Mouse (Mus musculus) kidney, embryonic 16.5 days (tissue): ENCODE results near the gene Ccdc158. TPM values are rescaled to one million over a fixed set of nuclear protein-coding genes. Genes with fewer than 3 reads are reported as not detected.

Source experiments
- ATAC-seq: fragments of 200-750 bp; cut with Nextera tagmentation; 2 replicates; pipeline ENCODE4 v1.8.0; 2017; ENCODE audit warnings: moderate TSS enrichment; ENCODE audit not compliant: low FRiP score, low TSS enrichment
- H3K27ac ChIP-seq: fragments of 300-500 bp; sonication (generic); 2 replicates; pipeline ENCODE4 v1.5.1; 2014; ENCODE audit warnings: low read length
- H3K27me3 ChIP-seq: fragments of 300-500 bp; sonication (generic); 2 replicates; pipeline ENCODE4 v1.6.1; 2014; ENCODE audit warnings: low read length, control low read depth, mixed read lengths; ENCODE audit not compliant: insufficient read depth
- H3K36me3 ChIP-seq: fragments of 300-500 bp; sonication (generic); 2 replicates; pipeline ENCODE4 v1.6.1; 2014; ENCODE audit warnings: low read length, control low read depth, mixed read lengths; ENCODE audit not compliant: insufficient read depth
- H3K4me1 ChIP-seq: fragments of 300-500 bp; sonication (generic); 2 replicates; pipeline ENCODE4 v1.6.1; 2014; ENCODE audit warnings: low read length, control low read depth, mixed read lengths; ENCODE audit not compliant: insufficient read depth
- H3K4me2 ChIP-seq: fragments of 300-500 bp; sonication (generic); replicated peaks from 2 replicates; pipeline ENCODE4 v1.6.1; 2014; ENCODE audit warnings: low read depth, low read length
- H3K4me3 ChIP-seq: fragments of 300-500 bp; sonication (generic); 2 replicates; pipeline ENCODE4 v1.5.1; 2014; ENCODE audit warnings: mild to moderate bottlenecking, low read length
- H3K9ac ChIP-seq: fragments of 300-500 bp; sonication (generic); replicated peaks from 2 replicates; pipeline ENCODE4 v1.6.1; 2014; ENCODE audit warnings: low read length
- H3K9me3 ChIP-seq: fragments of 300-500 bp; sonication (generic); 2 replicates; pipeline ENCODE4 v1.6.1; 2016; ENCODE audit warnings: low read length, control low read depth
- WGBS: fragments of 180-500 bp; shearing (Covaris S2); extraction: QIAGEN DNeasy Blood & Tissue Kit; methylation state at CpG from one replicate; pipeline ENCODE4 v1.1.7; 2014; 5-methylcytosine and 5-hydroxymethylcytosine counted together
- polyA plus RNA-seq: library from polyadenylated mRNA; unstranded; fragments of >200 nt; fragmentation: Nextera tagmentation; extraction: Ambion mirVana; gene quantifications from 2 replicates; pipeline ENCODE4 v1.2.1, GENCODE M21; 2015

Gene Ccdc158
- polyA plus RNA-seq, 1 experiment from 2014 or later: 1.0 TPM

- Histone ChIP-seq H3K4me3 (no peak overlapping the region), H3K27me3 (no peaks in the 10 kb centered on the region), H3K9me3 (no peaks in the 10 kb centered on the region), H3K4me2 (no peak overlapping the region), H3K36me3 (no peaks in the 10 kb centered on the region), H3K9ac (no peak overlapping the region), H3K27ac (no peak overlapping the region), H3K4me1 (no peaks in the 10 kb centered on the region)
- ATAC-seq: no peak
- WGBS: 61% methylated on average over 13 of the region's 13 CpGs
These were observed 113.1 kb downstream of the Ccdc158 start for GRCm38 (mm10) chr5:92562002-92562401.

DNA sequence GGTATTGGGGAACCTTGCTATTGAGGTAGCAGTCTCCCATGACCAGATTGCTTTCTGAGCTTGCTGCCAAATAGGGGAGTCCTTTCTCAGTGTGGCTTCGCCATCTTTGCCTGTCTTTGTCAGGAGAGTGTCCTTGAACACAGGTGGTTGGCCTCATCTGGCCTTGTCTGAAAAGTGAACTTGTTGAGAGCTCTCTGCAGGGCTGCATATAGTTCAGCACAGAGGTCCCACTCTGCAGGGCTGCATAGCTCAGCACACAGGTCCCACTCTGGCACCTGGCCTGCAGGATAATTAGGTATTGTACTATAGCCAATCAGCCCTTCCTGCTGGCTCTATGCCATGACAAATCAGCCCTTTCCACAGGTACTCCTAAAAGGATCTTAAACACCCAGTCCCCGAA, 114.9 kb downstream of the Ccdc158 start:
- H3K27me3 ChIP-seq: no peaks in the 10 kb centered on the region
- WGBS: 70% methylated on average over 2 of the region's 2 CpGs
- no peaks in the 10 kb centered on the region for H3K36me3 ChIP-seq
- no peak overlapping the region for H3K4me3 ChIP-seq
- ATAC-seq: no peak
- no peak overlapping the region for H3K27ac ChIP-seq
- H3K9ac ChIP-seq: no peak overlapping the region
- no peak overlapping the region for H3K4me2 ChIP-seq
- no peaks in the 10 kb centered on the region for H3K4me1 ChIP-seq
- H3K9me3 ChIP-seq: no peaks in the 10 kb centered on the region

Other genes starting within 250 kb of the Ccdc158 start
- 54.1 and 54.4 TPM in 2 replicates for gene Nup54, start 240.1 kb downstream of the Ccdc158 start, polyA plus RNA-seq
- gene Scarb2, start 168.4 kb downstream of the Ccdc158 start, polyA plus RNA-seq: 8.4 and 9.5 TPM in 2 replicates
- gene Fam47e, start 120.2 kb downstream of the Ccdc158 start, polyA plus RNA-seq: 0.22 and 0.45 TPM in 2 replicates
- gene Stbd1, start 72.2 kb downstream of the Ccdc158 start, polyA plus RNA-seq: 32.7 and 40.0 TPM in 2 replicates
- gene Shroom3, start 8.2 kb upstream of the Ccdc158 start, polyA plus RNA-seq: 8.1 and 8.3 TPM in 2 replicates